Mouse (Mus musculus) liver (tissue): ENCODE measurements around the gene Ifrd1.

Experiments
- DNase-seq: peaks from one replicate; pipeline ENCODE4 v3.0.0-alpha.2; 2020; ENCODE audit warnings: mixed read lengths

Ifrd1 gene

DNA sequence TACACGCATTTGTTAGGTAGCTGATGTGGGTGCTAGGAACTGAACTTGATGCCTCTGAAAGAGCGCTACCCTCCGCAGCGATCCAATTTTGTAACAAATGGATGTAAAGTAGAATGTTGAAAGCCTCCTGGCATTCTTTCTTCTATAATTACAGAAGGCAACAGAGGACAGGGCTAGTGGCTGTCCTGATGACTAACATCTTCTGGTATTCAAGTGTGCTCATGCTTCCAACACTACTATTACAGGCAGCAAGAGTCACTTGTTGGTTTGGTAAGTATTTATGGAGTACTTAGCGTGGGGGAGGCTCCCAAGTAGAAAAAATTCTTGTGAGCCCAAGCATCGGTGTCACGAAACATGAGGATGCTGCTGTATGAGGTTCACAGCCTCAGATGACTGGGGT, 9.1 kb downstream of the Ifrd1 start:
- no peak for DNase-seq

DNA sequence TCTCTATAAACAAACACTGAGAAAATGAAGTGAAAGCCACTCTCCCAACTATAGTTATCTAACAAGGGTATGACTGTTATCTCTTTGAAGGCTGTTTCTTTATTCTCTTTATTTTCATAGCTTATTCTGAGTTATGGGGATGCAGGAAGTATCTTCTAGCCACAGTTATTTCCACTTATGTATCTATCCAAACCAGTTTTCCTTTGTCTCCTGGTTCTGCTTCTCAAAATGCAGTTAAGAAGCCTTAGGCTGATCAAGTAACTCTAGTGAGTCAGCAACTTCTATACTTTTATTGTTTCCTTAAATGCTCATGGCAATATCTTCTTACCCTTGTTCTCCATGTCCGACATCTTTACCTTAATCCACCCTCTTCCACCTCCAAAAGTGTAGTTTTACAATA, 16.1 kb downstream of the Ifrd1 start:
- no peak for DNase-seq

DNA sequence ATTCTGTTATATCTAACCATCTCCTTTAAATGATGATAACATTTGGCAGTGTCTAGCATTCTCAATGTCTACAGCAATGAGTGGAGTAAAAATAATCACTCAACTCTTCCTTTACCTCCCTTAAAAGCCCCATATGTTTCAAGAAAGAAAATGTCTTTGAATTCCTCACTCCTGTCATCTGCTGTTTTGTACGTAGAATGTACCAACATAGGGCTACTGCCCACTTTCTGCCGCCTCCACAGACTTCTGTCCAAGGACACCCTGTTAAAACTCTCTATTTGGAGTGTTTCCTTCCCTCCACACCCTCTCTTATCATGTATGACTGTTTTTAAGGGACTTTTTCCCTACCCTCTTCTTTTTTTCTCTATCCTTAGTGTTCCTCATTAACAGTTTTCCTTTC, 16.7 kb downstream of the Ifrd1 start:
- DNase-seq: no peak

- no peak for DNase-seq
Measured at GRCm38 (mm10) chr12:40224171-40224880, 24.0 kb downstream of the Ifrd1 start.

GRCm38 (mm10) chr12:40223676-40224075, 24.6 kb downstream of the Ifrd1 start:
- DNase-seq: no peak

DNA sequence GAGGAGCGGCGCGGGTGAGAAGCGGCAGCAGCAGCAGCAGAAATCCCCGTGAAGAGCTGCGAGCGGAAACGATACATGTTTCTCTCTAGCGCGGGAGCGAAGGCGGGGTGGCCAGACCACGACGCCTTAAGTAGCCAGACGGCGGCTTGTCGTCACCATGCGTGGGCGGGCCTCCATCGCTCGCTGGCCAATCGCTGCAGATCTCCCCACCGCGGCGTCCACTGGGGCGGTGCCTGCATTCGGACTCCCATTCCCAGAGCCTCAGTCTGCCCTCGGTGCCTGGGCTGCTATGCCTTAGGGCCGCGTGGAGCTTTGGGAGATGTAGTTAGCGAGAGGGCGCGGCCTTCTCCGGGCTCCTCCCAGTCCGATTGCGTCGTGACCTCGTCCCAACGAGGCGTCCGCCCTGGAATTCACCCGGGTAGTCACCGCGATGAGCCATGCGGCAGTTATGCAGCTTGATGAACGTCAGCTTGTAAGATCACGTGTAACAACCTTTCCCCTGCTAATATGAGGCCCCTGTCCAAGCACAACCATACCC, 25.2 kb downstream of the Ifrd1 start:
- peak; percentile 99 for DNase-seq

- peak; percentile 93 for DNase-seq
Measured at GRCm38 (mm10) chr12:40222251-40223081, 25.8 kb downstream of the Ifrd1 start.

GRCm38 (mm10) chr12:40221611-40222010, 26.7 kb downstream of the Ifrd1 start:
- no peak for DNase-seq

- no peak for DNase-seq
Measured at GRCm38 (mm10) chr12:40220896-40221295, 27.4 kb downstream of the Ifrd1 start.

DNA sequence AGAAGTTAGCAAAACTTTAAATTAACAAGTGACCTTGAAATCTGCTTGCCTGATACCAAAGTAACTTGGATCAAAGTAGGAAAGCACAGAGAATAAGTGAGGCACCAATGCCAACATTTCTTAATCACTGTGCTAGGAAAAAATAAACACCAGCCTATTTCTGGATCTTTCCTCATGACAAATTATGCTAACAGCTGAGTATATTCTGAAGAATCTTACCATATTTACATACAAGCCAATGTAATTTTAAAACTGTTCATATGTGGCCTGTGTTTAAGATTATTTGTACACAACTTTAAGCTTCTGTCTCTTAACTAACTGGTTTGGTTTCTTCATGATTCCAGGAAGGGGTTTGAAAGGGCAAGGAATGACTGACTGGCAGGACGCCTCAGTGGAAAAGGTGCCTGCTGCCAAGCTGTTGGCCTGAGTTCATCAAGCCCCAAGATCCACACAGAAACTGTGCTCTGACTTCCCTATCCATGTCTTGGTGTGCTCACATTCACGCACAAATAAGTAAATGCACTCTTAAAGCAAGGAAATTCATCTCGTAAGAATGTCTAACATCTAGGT, 28.2 kb downstream of the Ifrd1 start:
- no peak for DNase-seq

DNA sequence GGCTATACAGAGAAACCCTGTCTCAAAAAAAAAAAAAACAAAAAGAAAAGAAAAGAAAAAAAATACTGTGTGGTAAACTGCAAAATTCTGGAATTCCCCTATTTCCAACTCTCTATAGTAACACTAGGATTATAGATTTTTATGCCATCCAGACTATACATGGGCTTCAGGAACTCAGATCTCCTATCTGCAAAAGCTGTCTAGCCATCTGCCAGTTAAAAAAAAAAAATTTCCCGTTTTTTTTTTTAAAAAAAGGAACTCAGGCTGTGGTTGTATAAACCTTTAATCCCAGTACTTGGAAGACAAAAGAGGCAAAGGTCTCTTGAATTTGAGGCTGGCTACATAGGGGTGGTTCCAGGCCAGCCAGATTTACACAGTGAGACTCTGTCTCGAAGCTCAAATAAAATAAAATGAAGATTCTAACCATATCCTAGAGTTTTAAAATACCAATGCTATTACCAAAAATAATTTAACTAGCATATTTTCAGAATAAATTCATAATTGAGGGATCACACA, 29.8 kb downstream of the Ifrd1 start:
- DNase-seq: no peak

DNA sequence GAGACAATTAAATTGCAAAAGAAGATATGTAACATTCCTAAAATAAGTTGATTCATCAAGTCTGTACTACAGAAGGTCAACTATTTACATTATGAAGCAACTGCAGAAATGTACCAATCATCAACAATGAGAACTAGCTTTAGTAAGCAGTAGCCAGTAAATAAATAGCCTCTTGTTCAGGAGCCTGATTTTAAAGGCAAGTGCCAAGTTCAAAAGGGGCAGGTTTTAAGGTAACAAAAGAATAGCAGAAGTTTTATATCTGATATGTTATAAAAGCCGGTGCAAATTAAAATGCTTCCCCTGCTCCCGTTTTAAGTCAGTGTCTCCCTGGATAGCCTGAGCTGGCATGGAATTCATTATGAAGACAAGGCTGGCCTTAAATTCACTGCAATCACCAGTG, 30.5 kb downstream of the Ifrd1 start:
- DNase-seq: no peak

DNA sequence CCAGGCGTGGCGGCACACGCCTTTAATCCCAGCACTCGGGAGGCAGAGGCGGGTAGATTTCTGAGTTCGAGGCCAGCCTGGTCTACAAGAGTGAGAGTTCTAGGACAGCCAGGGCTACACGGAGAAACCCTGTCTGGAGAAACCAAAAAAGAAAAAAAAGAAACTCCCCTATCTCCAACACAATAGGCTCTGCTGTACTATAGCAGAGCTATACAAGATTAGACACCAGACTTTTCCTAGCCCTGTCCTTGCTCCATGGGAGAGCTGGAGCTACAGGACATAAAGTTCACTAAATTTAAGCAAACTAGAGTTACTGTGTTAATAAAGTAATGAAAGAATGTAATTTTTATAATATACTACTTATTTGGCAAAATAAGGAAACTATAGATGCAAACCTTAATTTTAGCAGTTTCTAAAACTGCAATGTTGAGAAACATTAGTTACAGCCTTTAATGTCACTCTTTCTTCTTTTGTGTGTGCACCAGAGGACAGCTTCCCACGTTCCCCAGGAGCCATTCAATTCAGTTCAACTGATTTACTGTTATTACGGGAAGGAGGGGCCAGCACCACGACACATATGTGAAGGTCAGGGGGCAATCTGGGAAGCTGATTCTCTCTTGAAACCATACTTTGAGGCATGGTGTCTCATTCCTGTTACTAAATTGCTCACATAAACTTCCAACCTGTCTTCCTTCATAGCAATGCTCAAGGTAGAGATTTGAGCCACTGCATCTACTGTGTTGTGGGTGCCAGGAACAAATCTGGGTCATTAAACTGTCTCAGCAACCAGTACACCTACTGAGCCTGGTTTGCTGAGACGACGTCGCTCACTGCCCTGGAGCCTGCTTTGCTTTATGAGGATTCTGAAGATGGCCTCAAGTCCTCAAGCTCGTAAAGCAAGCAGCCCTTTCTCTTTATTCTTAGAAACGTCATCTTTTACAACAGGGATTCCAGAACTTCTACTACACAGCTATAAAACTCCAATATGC, 33.1 kb downstream of the Ifrd1 start:
- no peak for DNase-seq

DNA sequence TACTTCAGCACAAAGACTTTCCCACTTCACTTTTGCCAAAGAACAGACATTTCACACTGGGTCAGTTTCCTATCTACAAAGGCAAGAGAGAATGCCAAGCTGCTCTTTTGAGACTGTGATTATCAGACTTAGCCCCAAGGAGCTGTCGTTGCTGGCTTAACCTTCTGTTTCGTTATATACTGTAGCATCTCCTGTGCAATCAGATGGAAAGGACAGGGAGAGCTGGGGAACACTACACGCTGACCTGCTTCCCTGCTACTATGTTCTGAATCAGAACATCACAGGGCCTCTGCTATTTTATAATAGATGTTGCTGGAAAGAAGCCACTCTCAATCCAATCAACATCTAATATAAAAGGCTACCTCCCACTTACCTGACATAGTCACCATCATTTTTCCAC, 39.3 kb downstream of the Ifrd1 start:
- no peak for DNase-seq

- DNase-seq: no peak
Measured at GRCm38 (mm10) chr12:40207909-40208308, 40.4 kb downstream of the Ifrd1 start.

GRCm38 (mm10) chr12:40202161-40203035, 45.9 kb downstream of the Ifrd1 start:
- no peak for DNase-seq

DNA sequence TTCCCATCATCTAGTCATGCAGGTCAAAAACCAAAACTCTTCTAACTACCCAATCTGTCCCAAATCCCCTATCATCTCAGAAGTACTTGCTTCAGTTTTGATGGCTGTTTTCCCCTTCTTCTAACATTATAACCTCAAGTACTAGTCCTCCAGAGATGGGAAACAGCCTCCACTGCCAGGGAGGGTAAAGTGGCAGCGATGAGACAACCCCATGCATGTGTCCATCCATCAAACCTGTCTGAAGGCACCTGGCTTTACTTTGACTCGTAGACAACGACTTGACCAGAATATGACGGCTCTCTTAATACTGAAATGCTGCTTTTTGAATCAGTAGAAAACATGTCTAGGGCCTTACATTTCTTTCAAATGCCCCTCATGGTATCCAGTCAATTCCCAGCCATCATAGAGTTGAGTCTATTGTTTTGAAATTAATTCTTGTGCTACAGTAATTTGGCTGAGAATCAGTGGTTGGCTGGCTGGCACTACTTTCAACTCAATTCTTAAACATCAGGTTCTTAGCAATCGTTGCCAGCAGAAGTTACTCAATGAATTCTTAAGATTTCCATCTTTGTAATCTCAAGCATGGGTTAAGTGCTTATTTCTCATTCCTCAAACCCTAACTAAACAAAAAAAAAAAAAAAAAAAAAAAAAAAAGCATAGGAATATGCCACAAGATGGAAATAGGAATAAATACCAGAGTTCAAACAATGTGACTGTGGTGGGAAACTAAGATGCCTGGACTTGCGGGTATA, 47.6 kb downstream of the Ifrd1 start:
- no peak for DNase-seq

- peak; percentile 43 for DNase-seq
Measured at GRCm38 (mm10) chr12:40199795-40200402, 48.4 kb downstream of the Ifrd1 start.

GRCm38 (mm10) chr12:40199302-40199701, 49.0 kb downstream of the Ifrd1 start, which contains the start of gene Lsmem1:
Gene Lsmem1 (minus strand): TSS chr12:40199490.
- no peak for DNase-seq

- no peak for DNase-seq
Measured at GRCm38 (mm10) chr12:40198427-40198826, 49.9 kb downstream of the Ifrd1 start.
